Mouse (Mus musculus): ENCODE results near the gene Deaf1. TPM values are rescaled to one million over a fixed set of nuclear protein-coding genes. Genes with fewer than 3 reads are reported as not detected.

Gene Deaf1
- total RNA-seq, 2 experiments from 2014 or later: 25.8 to 37.5 TPM

DNA sequence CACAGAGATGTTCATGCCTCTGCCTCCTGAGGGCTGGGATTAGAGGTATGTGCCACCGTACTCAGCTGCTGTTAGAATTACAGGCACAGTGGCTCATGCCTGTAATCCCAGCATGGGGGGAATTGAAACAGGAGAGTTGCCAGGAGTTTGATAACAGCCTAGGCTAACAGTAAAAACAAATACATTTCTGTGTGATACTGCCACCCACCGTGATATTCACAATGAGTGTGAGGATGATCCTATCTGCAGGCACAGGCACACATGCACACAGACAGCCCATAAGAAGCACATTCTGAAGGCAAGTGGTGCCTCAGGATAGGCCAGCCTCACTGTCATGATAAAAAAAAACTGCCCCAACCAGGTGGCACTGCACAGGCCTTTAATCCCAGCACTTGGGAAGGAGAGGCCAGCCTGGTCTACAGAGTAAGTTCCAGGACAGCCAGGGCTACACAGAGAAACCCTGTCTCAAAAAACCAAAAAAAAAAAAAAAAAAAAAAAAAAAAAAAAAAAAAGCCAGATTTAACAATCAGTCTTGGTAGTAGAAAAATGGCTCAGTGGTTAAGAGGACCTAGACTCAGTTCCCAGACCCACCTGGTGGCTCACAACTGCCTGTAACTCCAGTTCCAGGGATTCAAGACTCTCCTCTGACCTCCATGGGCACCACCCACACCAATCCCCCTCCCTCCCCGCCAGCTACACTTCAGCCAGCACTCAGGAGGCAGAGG is 29.4 kb downstream of the Deaf1 start:
- DNase-seq: peak in 1 of 2 experiments; percentile 34

DNA sequence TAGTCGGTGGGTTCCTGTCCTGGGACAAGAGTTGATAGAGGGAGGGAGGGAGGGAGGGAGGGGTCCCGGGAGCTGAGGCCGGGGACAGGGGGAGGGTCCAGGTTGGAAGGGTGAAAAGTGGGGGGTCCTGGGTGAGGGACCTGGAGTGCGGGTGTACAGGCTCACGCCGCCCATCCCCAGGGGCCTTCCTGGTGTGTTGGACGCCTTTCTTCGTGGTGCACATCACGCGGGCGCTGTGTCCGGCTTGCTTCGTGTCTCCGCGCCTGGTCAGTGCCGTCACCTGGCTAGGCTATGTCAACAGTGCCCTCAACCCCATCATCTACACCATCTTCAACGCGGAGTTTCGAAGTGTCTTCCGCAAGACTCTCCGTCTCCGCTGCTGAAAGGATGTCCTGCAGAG is 33.0 kb downstream of the Deaf1 start:
- DNase-seq: no peak

DNA sequence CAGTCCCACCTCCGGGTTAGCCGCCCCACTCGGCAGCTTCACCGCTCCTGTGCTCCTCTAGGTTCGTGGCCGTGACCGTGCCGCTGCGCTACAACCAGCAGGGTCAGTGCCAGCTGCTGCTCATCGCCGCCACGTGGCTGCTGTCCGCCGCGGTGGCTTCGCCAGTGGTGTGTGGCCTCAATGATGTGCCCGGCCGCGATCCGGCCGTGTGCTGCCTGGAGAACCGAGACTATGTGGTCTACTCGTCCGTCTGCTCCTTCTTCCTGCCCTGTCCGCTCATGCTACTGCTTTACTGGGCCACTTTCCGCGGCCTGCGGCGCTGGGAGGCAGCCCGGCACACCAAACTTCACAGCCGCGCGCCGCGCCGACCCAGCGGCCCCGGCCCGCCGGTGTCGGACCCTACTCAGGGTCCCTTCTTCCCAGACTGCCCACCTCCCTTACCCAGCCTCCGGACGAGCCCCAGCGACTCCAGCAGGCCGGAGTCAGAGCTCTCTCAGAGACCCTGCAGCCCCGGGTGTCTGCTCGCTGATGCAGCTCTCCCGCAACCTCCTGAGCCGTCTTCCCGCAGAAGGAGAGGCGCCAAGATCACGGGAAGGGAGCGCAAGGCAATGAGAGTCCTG is 33.5 kb downstream of the Deaf1 start:
- DNase-seq: peak; percentile 75 to 78

DNA sequence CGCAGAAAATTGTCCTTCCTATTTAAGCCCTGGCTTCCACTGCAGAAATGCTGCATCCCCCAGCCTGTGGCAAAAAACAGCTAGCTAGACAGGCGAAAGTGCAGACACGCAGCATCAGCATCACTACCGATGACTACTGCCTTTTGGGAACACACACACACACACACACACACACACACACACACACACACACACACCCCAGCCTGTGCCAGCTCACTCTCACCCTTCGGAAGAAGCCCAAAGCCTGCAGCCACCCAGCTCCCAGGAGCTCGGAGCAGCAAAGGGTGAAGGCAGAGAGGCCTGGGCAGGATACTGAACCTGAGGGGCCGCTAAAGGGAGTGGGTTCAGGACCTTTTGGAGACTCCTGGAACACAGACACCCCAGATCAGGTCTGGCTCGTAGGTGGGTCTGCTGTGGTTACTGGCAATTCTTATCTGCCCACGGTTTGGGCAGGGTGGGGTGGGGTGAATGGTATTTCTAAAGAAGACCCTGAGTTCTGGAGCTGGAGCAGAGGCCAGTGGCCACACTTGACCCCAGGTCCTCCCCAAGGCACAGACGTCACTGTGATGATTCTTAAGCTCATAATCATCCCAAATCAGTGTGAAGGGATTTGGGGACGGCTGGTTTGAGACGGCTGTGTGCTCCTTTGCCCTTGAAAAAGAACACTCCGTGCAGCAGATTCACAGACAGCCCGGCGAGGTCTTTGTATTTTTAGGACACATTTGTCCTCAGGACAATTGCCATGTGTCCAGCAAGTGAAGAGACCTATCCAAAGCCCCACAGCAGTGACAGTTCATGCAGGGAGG is 34.7 kb downstream of the Deaf1 start:
- DNase-seq: peak in 1 of 2 experiments; percentile 61

DNA sequence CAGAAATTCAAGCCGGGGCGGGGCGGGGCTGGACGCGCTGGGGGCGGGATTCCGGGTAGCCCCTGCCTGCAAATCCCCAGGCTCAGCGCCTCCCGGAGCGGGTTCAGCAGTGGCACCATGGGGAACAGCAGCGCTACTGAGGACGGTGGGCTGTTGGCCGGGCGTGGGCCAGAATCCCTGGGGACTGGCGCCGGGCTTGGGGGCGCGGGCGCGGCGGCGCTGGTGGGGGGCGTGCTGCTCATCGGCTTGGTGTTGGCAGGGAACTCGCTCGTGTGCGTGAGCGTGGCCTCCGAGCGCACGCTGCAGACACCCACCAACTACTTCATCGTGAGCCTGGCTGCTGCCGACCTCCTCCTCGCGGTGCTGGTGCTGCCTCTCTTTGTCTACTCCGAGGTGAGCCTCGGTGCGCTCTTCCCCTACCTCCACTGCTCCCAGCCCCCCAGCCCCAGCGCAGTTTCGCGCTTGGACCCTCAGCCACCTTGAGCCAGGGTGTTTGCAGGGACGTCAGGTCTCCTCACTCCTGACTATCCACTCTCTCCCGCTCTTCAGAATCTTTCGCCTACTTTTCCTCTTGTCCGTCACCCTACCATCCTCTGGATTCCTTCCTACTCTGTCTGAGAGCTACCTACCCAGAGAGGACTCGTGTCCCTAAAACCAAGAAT is 35.4 kb downstream of the Deaf1 start, which contains the start of gene Drd4:
Drd4 (plus strand) TSS at position 86 of the 662 bp plus-strand sequence.
- DNase-seq: peak in 1 of 2 experiments; percentile 33

DNA sequence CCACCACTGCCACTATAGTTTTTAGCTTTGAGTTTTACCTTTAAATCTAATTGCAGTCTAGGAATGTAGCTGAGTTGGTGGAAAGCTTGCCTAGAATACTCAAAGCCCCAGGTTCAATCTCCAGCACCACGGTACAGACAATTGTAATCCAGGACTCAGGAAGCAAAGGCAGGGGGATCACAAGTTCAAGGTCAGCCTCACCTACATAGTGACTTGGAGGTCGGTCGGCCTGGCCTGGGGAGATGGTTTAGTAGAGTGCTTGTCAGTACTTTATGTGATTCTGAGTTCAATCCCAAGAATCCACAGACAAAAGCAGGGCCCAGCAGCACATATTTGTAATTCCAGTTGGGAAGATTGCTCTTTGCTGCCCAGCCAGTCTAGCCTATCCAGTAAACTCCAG is 39.4 kb downstream of the Deaf1 start:
- DNase-seq: no peak

DNA sequence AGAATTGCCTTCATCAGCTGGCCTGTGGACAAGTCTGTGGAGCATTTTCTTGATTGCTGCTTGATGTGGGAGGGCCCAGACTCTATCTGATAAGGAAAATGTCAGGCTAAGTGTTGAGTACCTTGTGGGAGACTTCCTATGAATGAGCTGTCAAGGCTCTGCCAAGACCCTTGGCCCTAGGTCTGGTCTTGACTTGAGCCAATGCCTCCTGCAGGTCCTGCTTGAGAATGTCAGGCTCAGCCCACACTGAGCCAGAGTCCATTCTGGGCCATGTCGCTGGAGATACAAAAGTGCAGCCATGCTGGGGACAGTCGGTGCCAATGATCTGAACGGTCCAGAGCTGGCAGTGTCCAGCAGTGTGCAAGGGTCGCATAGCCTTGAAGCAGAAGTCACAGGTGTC is 44.7 kb downstream of the Deaf1 start:
- DNase-seq: no peak

DNA sequence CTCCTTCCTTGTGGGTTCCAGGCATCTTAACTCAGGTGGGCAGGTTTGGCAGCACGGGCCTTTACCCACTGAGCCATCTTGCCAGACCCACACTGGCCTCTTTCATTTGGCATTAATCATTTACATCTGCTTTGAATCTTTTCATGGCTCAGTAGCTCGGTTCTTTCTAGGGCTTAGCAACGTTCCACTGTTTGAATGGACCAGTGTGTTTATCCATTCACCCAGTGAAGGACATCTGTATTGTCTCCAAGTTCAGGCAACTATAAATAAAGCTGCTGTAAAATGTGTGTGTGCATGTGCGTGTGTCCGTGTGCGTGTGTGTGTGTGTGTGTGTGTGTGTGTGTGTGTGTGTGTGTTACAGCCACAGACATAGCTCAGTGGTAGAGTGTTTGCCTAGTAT is 46.0 kb downstream of the Deaf1 start:
- no peak for DNase-seq

DNA sequence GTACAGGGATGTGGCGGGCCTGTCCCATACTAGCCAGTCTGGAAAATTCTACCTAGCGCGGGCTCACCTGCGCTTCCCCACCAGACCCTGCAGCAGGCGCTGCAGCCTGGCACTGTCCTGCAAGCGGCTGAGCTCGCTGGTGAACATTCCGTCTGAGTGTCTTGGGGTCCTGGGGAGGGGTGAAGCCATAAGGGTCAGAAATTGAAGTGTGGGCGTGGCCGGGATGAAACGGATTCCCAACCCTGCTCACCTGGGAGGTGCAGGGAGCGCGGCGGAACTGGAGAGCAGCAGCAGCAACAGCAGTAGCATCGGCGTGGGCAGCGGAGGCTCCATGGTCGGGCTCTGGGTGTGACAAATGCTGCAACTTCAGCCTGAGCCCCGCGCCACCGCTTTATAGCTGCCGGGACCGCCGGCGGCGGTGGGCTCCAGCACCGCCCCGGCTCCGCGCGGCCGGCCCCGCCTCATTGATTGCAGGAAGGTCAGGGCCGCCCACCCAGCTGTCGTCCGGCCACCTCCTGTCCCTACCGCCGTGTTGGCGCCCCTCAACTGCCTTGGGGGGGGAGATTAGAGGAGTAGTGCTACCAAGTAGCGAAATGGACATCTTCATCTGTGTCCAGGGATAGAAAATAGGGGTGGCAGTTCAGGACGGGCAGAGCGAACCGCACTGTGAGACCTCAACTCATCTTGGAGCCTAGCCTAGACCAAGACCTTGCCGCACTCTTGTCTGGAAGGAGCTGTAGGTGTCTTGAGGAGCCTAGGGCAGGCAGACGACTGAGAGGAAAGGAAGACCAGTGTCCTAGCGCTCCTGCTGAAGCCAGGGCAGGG is 48.5 kb downstream of the Deaf1 start, which contains the start of gene Sct:
Sct (minus strand) TSS at position 368 of the 825 bp plus-strand sequence.
- DNase-seq: peak in 1 of 2 experiments; percentile 31

DNA sequence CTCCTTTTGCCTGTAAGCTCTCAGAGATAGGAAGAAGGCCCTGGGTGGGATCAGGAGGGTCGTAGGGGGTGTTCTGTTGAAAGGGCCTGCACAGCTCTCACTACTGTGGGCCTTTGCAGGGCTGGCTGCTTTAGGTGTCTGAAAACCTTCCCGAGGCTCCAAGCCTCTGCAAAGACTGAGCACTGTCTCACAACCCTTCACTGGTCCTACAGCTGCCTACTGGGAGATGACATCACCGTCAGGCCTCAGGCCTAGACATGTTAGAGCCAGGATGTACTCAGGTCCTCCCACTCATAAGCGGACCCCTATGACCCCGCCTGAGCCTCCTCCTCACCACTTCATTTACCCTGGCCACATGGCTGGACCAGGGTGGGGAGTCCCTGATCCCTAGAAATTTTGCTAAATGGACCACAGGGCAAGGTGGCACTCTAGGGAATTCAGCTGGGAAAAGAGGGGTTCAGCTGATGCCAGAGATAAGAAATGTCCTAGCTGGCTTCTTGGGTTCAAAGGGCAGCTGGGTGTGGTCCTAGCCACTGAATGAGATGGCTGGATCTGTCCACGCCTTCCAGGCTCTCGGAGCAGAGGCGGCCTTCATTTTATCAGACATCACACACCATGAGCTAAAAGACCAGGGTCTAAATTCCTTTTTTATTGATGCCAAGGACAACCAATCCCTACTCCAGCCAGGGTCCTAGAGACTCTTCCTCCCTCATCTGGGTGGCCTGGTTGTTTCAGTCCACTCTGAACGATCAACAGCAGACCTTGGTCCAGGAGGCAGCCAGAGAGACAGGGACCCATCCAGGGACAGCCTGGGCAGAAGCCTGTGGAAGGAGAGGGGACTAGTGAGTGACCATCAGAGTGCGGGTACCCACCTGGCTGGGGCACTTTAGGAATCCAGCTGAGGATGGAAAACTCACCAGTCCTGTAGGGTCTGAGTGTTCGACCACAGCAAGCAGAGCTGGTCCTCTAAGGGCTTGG is 49.5 kb downstream of the Deaf1 start:
- DNase-seq: no peak

DNA sequence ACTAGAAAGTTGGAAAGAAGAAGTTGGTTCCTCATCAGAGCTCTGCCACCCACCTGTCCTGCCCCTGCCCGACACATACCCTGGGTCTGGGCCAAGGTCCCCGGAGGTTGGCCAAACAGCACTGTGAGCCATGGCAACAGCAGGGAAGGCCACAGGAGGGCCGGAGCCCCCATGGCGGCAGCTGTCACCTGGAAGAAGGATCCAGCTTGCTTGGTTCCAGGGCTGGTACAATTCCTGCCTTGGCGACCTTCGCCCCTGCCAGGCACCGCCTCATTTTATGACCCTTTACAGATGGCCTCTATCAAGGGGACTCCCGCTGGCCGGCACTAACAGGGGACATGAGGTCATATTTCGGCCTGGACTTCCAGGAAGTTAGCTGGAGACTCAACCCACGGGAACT is 50.9 kb downstream of the Deaf1 start, which contains the start of gene Cdhr5:
Cdhr5 (minus strand) TSS at position 241 of the 400 bp plus-strand sequence.
- peak in 1 of 2 experiments; percentile 59 for DNase-seq

DNA sequence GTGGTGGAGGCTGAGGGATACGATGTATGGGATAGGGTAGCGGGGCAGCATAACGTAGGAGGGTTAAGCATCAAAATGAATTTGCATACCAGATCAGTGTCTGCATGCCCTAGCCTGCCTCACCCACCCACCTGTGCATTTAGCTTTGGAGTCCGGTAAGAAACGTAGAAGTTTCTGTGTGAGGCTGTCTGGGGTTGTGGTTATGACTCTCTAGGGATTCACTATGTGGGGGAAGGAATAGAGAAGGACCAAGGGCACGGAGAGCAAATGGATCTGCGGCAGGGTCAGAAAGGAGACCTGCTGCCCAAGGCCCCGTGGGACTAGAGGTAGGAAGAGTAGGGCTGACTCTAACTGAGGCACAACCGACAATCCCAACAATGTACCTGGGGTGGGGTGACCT is 52.1 kb downstream of the Deaf1 start:
- DNase-seq: no peak

DNA sequence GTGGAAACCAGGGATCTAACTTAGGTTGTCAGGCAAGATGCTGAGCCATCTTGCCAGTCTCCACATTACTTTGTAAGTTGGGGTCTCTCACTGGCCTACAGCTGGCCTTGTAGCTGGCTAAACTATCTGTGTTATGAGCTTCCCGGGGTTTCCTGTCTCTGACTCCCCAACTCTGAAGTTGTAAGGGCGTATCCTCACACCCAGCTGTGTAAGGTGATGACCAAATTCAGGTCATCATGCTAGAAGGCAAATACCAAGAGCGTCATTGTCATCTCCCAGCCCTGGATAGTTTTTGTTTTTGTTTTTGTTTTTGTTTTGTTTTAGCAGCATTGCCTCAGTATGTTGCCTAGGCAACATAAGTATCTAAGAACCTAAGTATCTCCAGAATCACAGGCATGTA is 56.9 kb downstream of the Deaf1 start:
- DNase-seq: no peak

DNA sequence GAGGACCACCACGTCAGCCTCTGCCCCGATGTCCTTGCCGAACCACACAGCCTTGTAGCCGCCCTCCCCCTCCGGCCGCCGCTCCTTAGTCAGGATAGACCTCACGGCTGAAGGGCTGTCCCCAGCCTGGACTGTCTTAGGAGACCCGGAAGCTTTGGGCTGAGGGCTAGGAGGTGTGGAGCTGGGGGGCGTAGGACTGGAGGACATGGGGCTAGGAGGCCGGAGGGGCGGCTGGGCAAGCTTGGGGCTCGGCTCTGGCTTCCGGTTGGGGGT is 58.3 kb downstream of the Deaf1 start:
- no peak for DNase-seq

DNA sequence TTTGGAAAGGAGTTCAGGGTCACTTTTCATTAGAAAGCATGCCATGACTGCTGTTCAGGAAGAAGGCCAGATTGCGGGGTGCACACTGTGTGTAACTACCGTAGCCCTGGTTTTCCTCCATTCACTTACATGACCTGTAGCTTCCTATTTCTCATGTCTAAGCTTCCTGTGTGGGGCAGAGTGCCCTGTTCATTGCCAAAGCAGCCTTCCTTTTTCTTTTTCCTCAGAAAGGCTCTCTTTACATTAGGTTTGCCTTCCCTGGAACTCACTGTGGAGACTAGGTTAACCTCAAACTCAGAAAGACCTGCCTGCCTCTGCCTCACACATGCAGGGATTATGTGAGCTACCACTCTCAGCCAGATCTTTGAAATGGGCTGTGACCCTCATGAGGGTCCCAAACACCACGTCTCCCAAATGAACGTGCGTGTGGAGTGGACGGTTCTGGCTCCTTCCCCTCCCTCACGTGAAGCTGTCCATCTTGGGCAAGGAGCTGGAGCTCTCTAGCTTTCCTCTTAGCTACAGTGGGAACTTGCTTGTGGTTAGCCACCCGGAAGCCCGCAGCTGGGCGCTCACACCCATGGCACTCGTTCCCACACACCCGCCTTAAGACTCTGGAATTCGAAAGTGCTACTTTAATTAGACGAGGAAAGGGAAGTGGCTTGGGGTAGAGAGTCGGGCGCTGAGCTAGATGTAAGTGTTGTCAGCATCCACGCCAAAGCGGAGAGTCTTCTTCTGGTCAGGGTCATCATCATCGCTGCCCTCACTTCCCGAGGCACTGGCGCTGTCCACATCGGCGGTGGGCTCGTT is 58.8 kb downstream of the Deaf1 start:
- no peak for DNase-seq

DNA sequence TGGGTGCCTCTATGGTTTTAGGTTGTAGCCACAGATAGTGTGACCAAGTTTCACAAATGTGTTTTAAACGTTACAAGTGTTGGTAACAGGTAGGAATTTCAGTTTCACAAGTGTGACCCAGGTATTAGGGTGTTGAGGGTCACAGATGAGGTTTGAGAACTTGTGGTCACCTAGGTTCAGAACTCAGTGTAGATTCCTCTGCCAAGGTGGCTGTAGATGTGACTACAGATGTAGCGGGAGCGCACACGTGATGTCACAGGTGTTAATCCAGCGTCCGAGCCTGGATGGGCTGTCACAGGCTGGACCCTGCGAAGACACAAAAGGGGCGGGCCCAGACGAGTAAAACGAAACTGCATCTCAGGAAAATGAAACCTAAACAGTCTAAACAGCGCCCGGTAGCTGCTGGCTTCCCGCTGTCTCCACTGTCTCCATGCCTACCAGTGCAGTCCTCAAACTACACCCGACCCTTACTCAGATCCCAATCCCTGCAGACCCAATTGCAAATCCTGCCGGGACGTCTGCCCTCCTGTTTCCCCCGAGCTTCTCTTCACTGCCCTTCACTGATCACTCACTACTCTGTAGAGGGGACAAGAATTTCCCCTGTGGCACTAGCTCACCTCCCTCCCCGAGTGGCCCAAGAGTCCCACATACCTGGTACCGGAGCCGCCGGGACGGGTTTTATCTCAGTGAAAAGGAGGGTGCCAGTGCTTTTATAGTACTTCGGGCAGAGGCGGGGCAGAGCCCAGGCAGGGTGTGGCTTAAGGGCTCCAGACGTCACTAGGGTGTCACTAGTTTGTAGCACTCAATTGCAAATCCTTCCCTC is 61.5 kb downstream of the Deaf1 start, which contains the start of gene Irf7:
Irf7 (minus strand) TSS at position 743 of the 823 bp plus-strand sequence.
- peak; percentile 80 to 84 for DNase-seq

DNA sequence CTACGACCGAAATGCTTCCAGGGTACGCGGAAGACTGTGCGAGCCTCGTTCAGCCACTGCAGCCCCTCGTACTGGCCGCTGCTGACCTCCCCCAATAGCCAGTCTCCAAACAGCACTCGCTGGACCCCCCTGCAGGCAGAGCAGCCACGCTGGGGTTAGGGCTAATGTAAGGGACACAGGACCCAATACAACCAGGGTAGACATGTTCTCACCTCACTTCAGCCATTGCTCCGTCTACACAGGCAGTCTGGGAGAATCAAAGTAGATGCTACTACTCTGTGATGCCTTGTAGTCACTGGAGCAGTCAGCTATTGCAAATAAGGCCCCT is 62.1 kb downstream of the Deaf1 start:
- no peak for DNase-seq

DNA sequence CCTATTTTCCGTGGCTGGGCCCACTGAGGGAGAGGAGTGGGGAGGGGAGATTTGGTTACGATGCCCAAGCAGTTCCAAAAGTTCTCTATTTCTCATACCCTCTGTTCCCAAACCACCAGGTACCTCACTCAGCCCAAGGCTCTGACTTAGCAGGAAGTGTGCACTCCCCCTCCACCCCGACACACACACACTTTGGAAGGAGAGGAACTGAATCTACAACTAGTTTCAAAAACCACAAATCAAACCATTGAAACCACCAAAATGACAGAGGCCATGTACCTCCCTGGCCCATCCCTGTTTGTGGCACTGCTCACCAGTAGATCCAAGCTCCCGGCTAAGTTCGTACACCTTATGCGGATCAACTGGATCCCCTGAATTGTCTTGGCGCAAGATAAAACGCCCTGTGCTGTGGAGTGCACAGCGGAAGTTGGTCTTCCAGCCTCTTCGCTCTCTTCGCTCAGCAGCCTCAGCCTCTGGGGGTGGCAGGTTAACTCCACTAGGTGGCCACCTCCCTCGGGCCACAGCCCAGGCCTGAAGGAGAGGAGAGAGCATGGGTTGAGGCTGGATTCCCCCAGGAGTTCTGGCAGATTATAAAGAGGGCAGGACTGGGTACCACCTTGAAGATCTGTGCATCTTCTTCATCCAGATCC is 62.6 kb downstream of the Deaf1 start:
- peak; percentile 70 to 76 for DNase-seq
